Mouse (Mus musculus) heart, adult 2 months (tissue): ENCODE measurements around the gene Supt4a. TPM values are rescaled to one million over a fixed set of nuclear protein-coding genes. Genes with fewer than 3 reads are reported as not detected.

Experiments
- DNase-seq, 2 experiments: peaks; one replicate each; pipeline ENCODE4 v3.0.0; 2021
- H3K27ac ChIP-seq: fragments of 200-600 bp; 2 replicates; pipeline ENCODE4 v1.8.1; 2022
- H3K27me3 ChIP-seq: fragments of 200-500 bp; 2 replicates; pipeline ENCODE4 v1.6.1; 2012; ENCODE audit warnings: mild to moderate bottlenecking, low read length, inconsistent platforms, mixed read lengths; ENCODE audit not compliant: control insufficient read depth, insufficient read depth
- H3K36me3 ChIP-seq: fragments of 200-500 bp; 2 replicates; pipeline ENCODE4 v1.6.1; 2012; ENCODE audit warnings: low read length, inconsistent platforms; ENCODE audit not compliant: control insufficient read depth, insufficient read depth
- H3K4me1 ChIP-seq: fragments of 200-500 bp; 2 replicates; pipeline ENCODE4 v1.6.1; 2011; ENCODE audit warnings: low read length; ENCODE audit not compliant: control insufficient read depth, insufficient read depth
- H3K4me3 ChIP-seq: fragments of 200-600 bp; 2 replicates; pipeline ENCODE4 v1.8.1; 2022
- H3K79me2 ChIP-seq: fragments of 200-500 bp; replicated peaks from 2 replicates; pipeline ENCODE4 v1.6.1; 2012; ENCODE audit warnings: mild to moderate bottlenecking, inconsistent platforms, low read length, moderate library complexity, mixed read lengths; ENCODE audit not compliant: control insufficient read depth, insufficient read depth
- H3K9ac ChIP-seq: fragments of 200-500 bp; 2 replicates; pipeline ENCODE4 v1.6.1; 2012; ENCODE audit warnings: low read depth, mild to moderate bottlenecking, control low read depth, inconsistent platforms, low read length, mixed read lengths
- CTCF ChIP-seq: fragments of 200-600 bp; IDR thresholded peaks from 2 replicates; pipeline ENCODE4 v1.8.1; 2022; ENCODE audit warnings: antibody characterized with exemption, mild to moderate bottlenecking, moderate library complexity
- EP300 ChIP-seq: fragments of 200-500 bp; IDR thresholded peaks from 2 replicates; pipeline ENCODE4 v1.6.1; 2011; ENCODE audit warnings: low read depth, low read length, control low read depth; ENCODE audit not compliant: insufficient read depth
- POLR2A ChIP-seq: fragments of 200-500 bp; IDR thresholded peaks from 2 replicates; pipeline ENCODE4 v1.6.1; 2011; ENCODE audit warnings: mild to moderate bottlenecking, low read depth, low read length, control low read depth; ENCODE audit not compliant: insufficient read depth
- WGBS: fragments of 180-500 bp; shearing (Covaris S2); methylation state at CpG from one replicate; pipeline ENCODE4 v1.1.7; 2018; 5-methylcytosine and 5-hydroxymethylcytosine counted together
- intact Hi-C: fragments of 180-260 bp; cut with DNase I; formaldehyde crosslinking; loops from one replicate; pipeline ENCODE4 v1.15.1; 2025
- polyA plus RNA-seq: library from polyadenylated mRNA; depleted of rRNA; stranded (reverse); fragments of >200 nt; gene quantifications from 2 replicates; pipeline ENCODE4 v1.2.3, GENCODE M21; 2012
- total RNA-seq, 2 experiments: library from RNA; stranded (reverse); gene quantifications; 2 replicates each; pipeline ENCODE4 v1.2.3; 2021

The Supt4a gene
- total and polyA plus RNA-seq, 3 experiments: 41.4 to 47.5 (median 44.6) TPM

GRCm38 (mm10) chr11:87727021-87727420, 10.3 kb upstream of the Supt4a start:
- Histone ChIP-seq H3K79me2 (no peaks in the 10 kb centered on the region), H3K36me3 (no peaks in the 10 kb centered on the region), H3K4me1 (no peaks in the 10 kb centered on the region), H3K9ac (no peak overlapping the region), H3K27ac (no peak overlapping the region), H3K27me3 (no peaks in the 10 kb centered on the region), H3K4me3 (no peak overlapping the region)
- WGBS: 73% methylated on average over 11 of the region's 11 CpGs
- no peak for TF ChIP-seq EP300
- no peak for DNase-seq
- intact Hi-C loops: no loop called here

GRCm38 (mm10) chr11:87727471-87727870, 9.9 kb upstream of the Supt4a start:
- WGBS: 69% methylated on average over 4 of the region's 4 CpGs
- Histone ChIP-seq H3K9ac (no peak overlapping the region), H3K27me3 (no peaks in the 10 kb centered on the region), H3K79me2 (no peaks in the 10 kb centered on the region), H3K4me3 (no peak overlapping the region), H3K36me3 (no peaks in the 10 kb centered on the region), H3K4me1 (no peaks in the 10 kb centered on the region), H3K27ac (no peak overlapping the region)
- no peak for DNase-seq
- TF ChIP-seq POLR2A (no peak), CTCF (no peak), EP300 (no peak)
- intact Hi-C loops: no loop called here

GRCm38 (mm10) chr11:87728850-87729592, 8.3 kb upstream of the Supt4a start:
- no peak overlapping the region for H3K4me3 ChIP-seq
- WGBS: 58% methylated on average over 18 of the region's 18 CpGs
- no peak overlapping the region for H3K27ac ChIP-seq
- H3K27me3 ChIP-seq: no peaks in the 10 kb centered on the region; the same call in 1 of the 2 replicates
- TF ChIP-seq POLR2A: no peak
- TF ChIP-seq CTCF: no peak
- no peak for DNase-seq
- no peak overlapping the region for H3K9ac ChIP-seq
- intact Hi-C loops: no loop called here
- no peaks in the 10 kb centered on the region for H3K4me1 ChIP-seq
- H3K36me3 ChIP-seq: no peaks in the 10 kb centered on the region
- H3K79me2 ChIP-seq: no peaks in the 10 kb centered on the region

- Histone ChIP-seq H3K9ac (no peak overlapping the region), H3K27me3 (no peaks in the 10 kb centered on the region; the same call in 1 of the 2 replicates), H3K79me2 (no peaks in the 10 kb centered on the region), H3K36me3 (no peaks in the 10 kb centered on the region), H3K27ac (no peak overlapping the region), H3K4me1 (no peaks in the 10 kb centered on the region), H3K4me3 (no peak overlapping the region)
- no peak for DNase-seq
- 68% methylated on average over 13 of the region's 13 CpGs for WGBS
- intact Hi-C loops: no loop called here
- no peak for TF ChIP-seq EP300
- no peak for TF ChIP-seq POLR2A
- TF ChIP-seq CTCF: no peak
Observed at GRCm38 (mm10) chr11:87729593-87730185, 7.7 kb upstream of the Supt4a start.

- TF ChIP-seq EP300: no peak
- TF ChIP-seq POLR2A: no peak
- TF ChIP-seq CTCF: no peak
- H3K9ac ChIP-seq: no peak overlapping the region
- DNase-seq: no peak
- H3K4me1 ChIP-seq: no peaks in the 10 kb centered on the region
- no peak overlapping the region for H3K27ac ChIP-seq
- no peaks in the 10 kb centered on the region; the same call in 1 of the 2 replicates for H3K27me3 ChIP-seq
- H3K4me3 ChIP-seq: no peak overlapping the region
- intact Hi-C loops: no loop called here
- WGBS: 74% methylated on average over 10 of the region's 10 CpGs
- H3K79me2 ChIP-seq: no peaks in the 10 kb centered on the region
- H3K36me3 ChIP-seq: no peaks in the 10 kb centered on the region
Observed at GRCm38 (mm10) chr11:87730652-87731310, 6.6 kb upstream of the Supt4a start.

- TF ChIP-seq POLR2A: no peak
- no peak for TF ChIP-seq CTCF
- no peak for TF ChIP-seq EP300
- no peak for DNase-seq
- H3K27me3 ChIP-seq: no peaks in the 10 kb centered on the region; the same call in 1 of the 2 replicates
- no peak overlapping the region for H3K27ac ChIP-seq
- no peaks in the 10 kb centered on the region for H3K4me1 ChIP-seq
- H3K79me2 ChIP-seq: no peaks in the 10 kb centered on the region
- H3K9ac ChIP-seq: no peak overlapping the region
- intact Hi-C loops: no loop called here
- no peak overlapping the region for H3K4me3 ChIP-seq
- WGBS: 39% methylated on average over 5 of the region's 5 CpGs
- no peaks in the 10 kb centered on the region for H3K36me3 ChIP-seq
Observed at GRCm38 (mm10) chr11:87734346-87734745, 3.0 kb upstream of the Supt4a start.
